Mouse (Mus musculus) macrophage (primary cell): ENCODE results near the gene Pprc1. TPM values are rescaled to one million over a fixed set of nuclear protein-coding genes. Genes with fewer than 3 reads are reported as not detected.

ENCODE experiments used
- H3K27ac ChIP-seq: fragments of 350-480 bp; formaldehyde crosslinking; 2 replicates; pipeline ENCODE4 v1.9.0; 2021
- H3K36me3 ChIP-seq: fragments of 350-480 bp; formaldehyde crosslinking; 2 replicates; pipeline ENCODE4 v1.9.0; 2021; ENCODE audit errors: inconsistent target
- H3K4me3 ChIP-seq: fragments of 350-480 bp; formaldehyde crosslinking; 2 replicates; pipeline ENCODE4 v1.9.0; 2021; ENCODE audit errors: inconsistent target
- H3K79me2 ChIP-seq: fragments of 350-480 bp; formaldehyde crosslinking; 2 replicates; pipeline ENCODE4 v1.9.0; 2021; ENCODE audit errors: inconsistent target
- WGBS: methylation state at CpG from one replicate; pipeline ENCODE4 v1.1.7; 2026; ENCODE audit warnings: inconsistent platforms; ENCODE audit not compliant: missing documents; 5-methylcytosine and 5-hydroxymethylcytosine counted together
- polyA plus RNA-seq: library from polyadenylated mRNA; stranded (reverse); fragments of 250-400 nt; gene quantifications from 3 replicates; pipeline ENCODE4 v1.2.4, GENCODE M21; 2018; ENCODE audit warnings: inconsistent platforms

The Pprc1 gene
- polyA plus RNA-seq, 1 experiment from 2014 or later, result 15.9 TPM

GRCm38 (mm10) chr19:46040149-46040902 lies 4.4 kb upstream of the Pprc1 start:
- H3K27ac ChIP-seq, result peak overlapping the region; percentile 77
- WGBS, result 22% methylated on average over 14 of the region's 14 CpGs

GRCm38 (mm10) chr19:46041299-46041932 lies 3.3 kb upstream of the Pprc1 start:
- Histone ChIP-seq H3K36me3 (no peaks in the 10 kb centered on the region), H3K4me3 (no peak overlapping the region), H3K27ac (peak overlapping the region; percentile 60), H3K79me2 (peaks cover 78% of the 10 kb centered on the region)
- 22% methylated on average over 7 of the region's 7 CpGs for WGBS

More at GRCm38 (mm10) chr19:46040149-46040902, 4.4 kb upstream of the Pprc1 start:
- Histone ChIP-seq H3K79me2 (peaks cover 87% of the 10 kb centered on the region), H3K4me3 (peak overlapping the region; percentile 34), H3K36me3 (peaks cover 8% of the 10 kb centered on the region; the same call in 1 of the 2 replicates)

- Histone ChIP-seq H3K27ac (peak overlapping the region; percentile 60), H3K4me3 (no peak overlapping the region), H3K79me2 (peaks cover 72% of the 10 kb centered on the region), H3K36me3 (no peaks in the 10 kb centered on the region)
- WGBS, result 5% methylated on average over 9 of the region's 14 CpGs
Measured at GRCm38 (mm10) chr19:46041933-46042475, 2.7 kb upstream of the Pprc1 start.

GRCm38 (mm10) chr19:46042476-46043011 lies 2.1 kb upstream of the Pprc1 start:
- H3K4me3 ChIP-seq, result no peak overlapping the region; the same call in 1 of the 2 replicates
- H3K36me3 ChIP-seq, result no peaks in the 10 kb centered on the region
- peak overlapping the region; percentile 60 for H3K27ac ChIP-seq
- peaks cover 66% of the 10 kb centered on the region for H3K79me2 ChIP-seq
- WGBS, result 18% methylated on average over 6 of the region's 6 CpGs

- WGBS, result 85% methylated on average over 4 of the region's 7 CpGs
- peak overlapping the region; percentile 64; the same call in 1 of the 2 replicates for H3K4me3 ChIP-seq
- peaks cover 58% of the 10 kb centered on the region for H3K79me2 ChIP-seq
- no peaks in the 10 kb centered on the region for H3K36me3 ChIP-seq
- H3K27ac ChIP-seq, result peak overlapping the region; percentile 60
Measured at GRCm38 (mm10) chr19:46043380-46043779, 1.3 kb upstream of the Pprc1 start.

GRCm38 (mm10) chr19:46044993-46045695 lies 458 bp downstream of the Pprc1 start, which contains the start of gene Ldb1:
TSS of gene Ldb1 (minus strand) at chr19:46045214.
- Histone ChIP-seq H3K4me3 (peak within 1 kb of the TSS; percentile 64), H3K36me3 (no peaks in the 10 kb centered on the region), H3K79me2 (peaks cover 46% of the 10 kb centered on the region), H3K27ac (peak within 1 kb of the TSS; percentile 60)
- WGBS, result 0% methylated on average over 59 of the region's 84 CpGs

- Histone ChIP-seq H3K36me3 (no peaks in the 10 kb centered on the region), H3K79me2 (peaks cover 39% of the 10 kb centered on the region), H3K27ac (peak overlapping the region; percentile 56), H3K4me3 (peak overlapping the region; percentile 53)
- WGBS, result 2% methylated on average over 7 of the region's 7 CpGs
Measured at GRCm38 (mm10) chr19:46045696-46046311, 1.1 kb downstream of the Pprc1 start.

GRCm38 (mm10) chr19:46046621-46047025 lies 1.9 kb downstream of the Pprc1 start:
- Histone ChIP-seq H3K79me2 (peaks cover 31% of the 10 kb centered on the region), H3K27ac (no peak overlapping the region), H3K36me3 (no peaks in the 10 kb centered on the region), H3K4me3 (no peak overlapping the region)
- 42% methylated on average over 10 of the region's 10 CpGs for WGBS

GRCm38 (mm10) chr19:46047426-46047825 lies 2.7 kb downstream of the Pprc1 start:
- no peak overlapping the region for H3K4me3 ChIP-seq
- H3K79me2 ChIP-seq, result peaks cover 23% of the 10 kb centered on the region
- no peak overlapping the region for H3K27ac ChIP-seq
- H3K36me3 ChIP-seq, result no peaks in the 10 kb centered on the region
- no CpG with 5 or more reads among the region's 2 CpGs for WGBS

GRCm38 (mm10) chr19:46049129-46049528 lies 4.4 kb downstream of the Pprc1 start:
- Histone ChIP-seq H3K79me2 (peaks cover 6% of the 10 kb centered on the region), H3K4me3 (no peak overlapping the region), H3K27ac (no peak overlapping the region), H3K36me3 (no peaks in the 10 kb centered on the region)
- WGBS, result 93% methylated on average over 4 of the region's 4 CpGs

- Histone ChIP-seq H3K27ac (0 out of 2 replicates have a peak overlapping the region, but pooled peaks have one; percentile 8), H3K36me3 (no peaks in the 10 kb centered on the region), H3K4me3 (no peak overlapping the region), H3K79me2 (no peaks in the 10 kb centered on the region)
- 11% methylated on average over 2 of the region's 2 CpGs for WGBS
Measured at GRCm38 (mm10) chr19:46050462-46050861, 5.8 kb downstream of the Pprc1 start.

- H3K36me3 ChIP-seq, result no peaks in the 10 kb centered on the region
- 8% methylated on average over 11 of the region's 11 CpGs for WGBS
- peak overlapping the region; percentile 49 for H3K4me3 ChIP-seq
- H3K79me2 ChIP-seq, result peaks cover 38% of the 10 kb centered on the region
- peak overlapping the region; percentile 31; the same call in 1 of the 2 replicates for H3K27ac ChIP-seq
Measured at GRCm38 (mm10) chr19:46055752-46056387, 11.2 kb downstream of the Pprc1 start.

GRCm38 (mm10) chr19:46056388-46056946 lies 11.8 kb downstream of the Pprc1 start:
- WGBS, result 2% methylated on average over 52 of the region's 52 CpGs
- H3K36me3 ChIP-seq, result 0 out of 2 replicates have a peak, but pooled peaks cover 6% of the 10 kb centered on the region
- H3K27ac ChIP-seq, result peak overlapping the region; percentile 84

More at GRCm38 (mm10) chr19:46056388-46056946, 11.8 kb downstream of the Pprc1 start:
- H3K79me2 ChIP-seq, result peaks cover 44% of the 10 kb centered on the region
- H3K4me3 ChIP-seq, result peak overlapping the region; percentile 67
